Mouse (Mus musculus): ENCODE results near the gene Shc3. TPM values are rescaled to one million over a fixed set of nuclear protein-coding genes. Genes with fewer than 3 reads are reported as not detected.
A peak's percentile ranks its signal among the peaks of the same experiment; 100 is the strongest.

Shc3 gene
- polyA plus RNA-seq, 1 experiment from 2014 or later: 2.8 TPM

DNA sequence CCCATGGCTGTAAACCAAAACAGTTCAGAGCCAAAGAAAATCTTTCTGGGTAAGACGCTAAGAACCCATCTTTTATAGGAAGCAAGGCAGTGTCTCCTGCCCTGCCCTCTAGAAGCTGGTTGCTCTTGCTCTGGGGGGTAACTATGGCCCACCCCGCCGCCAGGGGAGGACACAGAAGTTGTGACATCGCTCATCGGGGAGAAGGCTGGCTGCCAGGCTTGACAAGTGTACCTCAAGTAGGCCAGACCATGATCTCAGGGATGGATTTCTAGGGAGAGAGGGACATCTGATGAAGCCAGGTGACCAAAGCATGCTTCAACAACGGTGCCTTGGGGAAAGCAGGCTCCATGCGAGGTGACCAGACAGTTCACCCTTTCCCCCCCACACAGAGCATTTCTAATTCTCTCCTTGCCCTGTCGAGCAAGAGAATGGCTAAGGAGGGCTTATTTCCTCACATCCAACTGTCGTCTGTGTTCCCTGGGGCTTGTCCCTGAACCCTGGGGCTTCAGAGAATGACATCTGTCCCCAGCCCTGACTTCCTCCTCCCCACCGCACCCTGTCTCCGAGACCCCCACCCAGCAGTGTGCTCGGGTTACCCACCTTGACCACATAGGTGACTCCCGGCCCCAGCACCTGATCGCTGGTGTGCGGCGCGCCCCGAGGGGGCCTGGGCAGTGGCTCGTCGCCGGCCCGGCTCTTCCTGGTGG is 2.7 kb downstream of the Shc3 start:
- DNase-seq (ENCODE audit: low spot score): peak; percentile 38
- Histone ChIP-seq H3K27ac (replicated peaks) (peak overlapping the region; percentile 80), H3K4me1 (peaks cover 61% of the 10 kb centered on the region), H3K27me3 (ENCODE audit: low read depth, poor library complexity, severe bottlenecking) (peaks cover 60% of the 10 kb centered on the region), H3K4me3 (peak overlapping the region; percentile 77), H3K36me3 (peaks cover 13% of the 10 kb centered on the region), H3K9me3 (replicated peaks) (no peaks in the 10 kb centered on the region)
- 6% methylated on average over 22 of the region's 22 CpGs for WGBS

DNA sequence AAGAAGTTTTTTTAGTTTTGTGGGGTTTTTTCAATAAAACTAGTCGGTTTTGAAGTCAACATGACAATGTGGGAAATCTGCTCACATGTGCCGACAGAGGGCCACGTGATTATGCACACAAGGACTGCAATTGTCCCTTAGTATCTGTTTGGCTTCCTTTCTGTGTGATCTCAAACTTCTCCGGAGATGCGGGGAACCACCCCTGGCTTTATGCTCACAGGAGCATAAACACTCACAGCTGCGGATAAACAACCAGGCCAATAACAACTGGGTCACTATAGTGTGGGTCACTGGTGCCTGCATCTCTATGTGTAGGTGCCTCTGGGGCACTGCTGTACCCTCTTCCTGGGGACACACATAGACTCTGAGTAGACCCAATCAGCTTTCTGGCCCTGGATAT is 4.5 kb downstream of the Shc3 start:
- WGBS: 81% methylated on average over 6 of the region's 6 CpGs
- no peak overlapping the region; the same call in 1 of the 2 replicates for H3K4me3 ChIP-seq
- H3K36me3 ChIP-seq: peaks cover 13% of the 10 kb centered on the region
- peaks cover 49% of the 10 kb centered on the region for H3K4me1 ChIP-seq
- DNase-seq (ENCODE audit: low spot score): no peak
- H3K27me3 ChIP-seq (ENCODE audit: low read depth, poor library complexity, severe bottlenecking): peaks cover 45% of the 10 kb centered on the region
- H3K9me3 ChIP-seq (replicated peaks): no peaks in the 10 kb centered on the region
- H3K27ac ChIP-seq (replicated peaks): no peak overlapping the region

DNA sequence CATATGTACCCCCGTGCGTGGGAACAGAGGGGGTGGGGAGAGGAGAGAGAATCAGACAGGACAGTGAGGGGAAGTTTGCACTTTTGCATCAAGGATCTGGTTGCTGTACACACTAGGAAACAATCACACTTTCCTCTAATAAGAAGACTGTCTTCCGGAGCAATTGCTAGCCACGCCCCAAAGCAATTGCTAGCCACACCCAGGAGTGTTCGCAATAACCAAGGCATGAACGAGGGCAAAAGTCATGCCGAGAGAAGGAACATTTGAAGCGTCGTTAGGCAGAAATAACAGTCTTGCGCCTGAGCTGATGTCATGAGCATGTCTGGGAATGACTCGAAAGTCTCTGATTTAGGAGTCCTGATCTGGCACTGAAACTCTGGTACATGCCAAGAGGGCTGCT is 15.9 kb downstream of the Shc3 start:
- 0 out of 2 replicates have a peak, but pooled peaks cover 2% of the 10 kb centered on the region for H3K36me3 ChIP-seq
- H3K27ac ChIP-seq (replicated peaks): no peak overlapping the region
- H3K27me3 ChIP-seq (ENCODE audit: low read depth, poor library complexity, severe bottlenecking): no peaks in the 10 kb centered on the region
- no peaks in the 10 kb centered on the region for H3K9me3 ChIP-seq (replicated peaks)
- DNase-seq (ENCODE audit: low spot score): no peak
- WGBS: 95% methylated on average over 11 of the region's 11 CpGs
- no peaks in the 10 kb centered on the region for H3K4me1 ChIP-seq
- H3K4me3 ChIP-seq: no peak overlapping the region

DNA sequence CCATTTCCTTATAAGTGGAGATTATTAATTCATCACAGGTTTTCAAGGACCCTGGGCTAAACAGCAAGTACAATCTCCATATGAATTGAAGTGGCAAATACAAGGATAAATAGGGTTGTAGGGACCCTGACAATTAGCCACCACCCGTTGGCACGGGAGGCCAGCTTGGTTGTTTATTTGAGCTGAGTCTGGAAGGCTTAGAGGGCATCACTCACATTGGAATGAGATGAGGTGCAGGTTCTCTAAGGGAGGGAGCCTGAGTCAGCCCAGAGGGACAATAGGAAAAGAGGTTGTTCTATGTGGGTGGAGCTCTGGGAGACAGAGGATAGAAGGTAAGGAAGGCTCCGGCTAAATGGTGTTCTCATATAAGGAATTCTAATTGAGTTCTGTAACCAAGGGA is 17.0 kb downstream of the Shc3 start:
- H3K27ac ChIP-seq (replicated peaks): no peak overlapping the region
- H3K4me3 ChIP-seq: no peak overlapping the region
- H3K4me1 ChIP-seq: no peaks in the 10 kb centered on the region
- H3K9me3 ChIP-seq (replicated peaks): no peaks in the 10 kb centered on the region
- H3K36me3 ChIP-seq: 0 out of 2 replicates have a peak, but pooled peaks cover 2% of the 10 kb centered on the region
- DNase-seq (ENCODE audit: low spot score): no peak
- 88% methylated on average over 3 of the region's 3 CpGs for WGBS
- no peaks in the 10 kb centered on the region for H3K27me3 ChIP-seq (ENCODE audit: low read depth, poor library complexity, severe bottlenecking)

DNA sequence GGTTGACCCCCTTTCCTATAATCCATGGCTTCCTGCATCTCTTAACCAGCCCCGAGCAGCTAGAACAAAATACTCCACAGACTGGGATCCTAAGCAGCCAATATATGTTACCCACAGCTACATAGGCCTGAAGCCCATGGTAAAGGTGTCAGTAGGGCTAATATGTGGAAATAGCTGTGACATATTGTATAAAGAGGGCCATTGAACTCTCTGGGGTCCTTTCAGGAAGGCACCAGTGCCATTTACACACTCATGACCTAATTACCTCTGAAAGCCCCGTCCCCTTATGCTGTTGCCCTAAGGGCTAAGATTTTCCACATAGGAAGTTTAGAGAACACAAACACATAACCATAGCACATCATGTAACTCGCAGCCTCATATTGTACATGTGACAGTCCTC is 17.4 kb downstream of the Shc3 start:
- H3K4me3 ChIP-seq: no peak overlapping the region
- H3K27me3 ChIP-seq (ENCODE audit: low read depth, poor library complexity, severe bottlenecking): no peaks in the 10 kb centered on the region
- 0 out of 2 replicates have a peak, but pooled peaks cover 2% of the 10 kb centered on the region for H3K36me3 ChIP-seq
- no peak overlapping the region for H3K27ac ChIP-seq (replicated peaks)
- H3K4me1 ChIP-seq: no peaks in the 10 kb centered on the region
- WGBS: 91% methylated on average over 3 of the region's 3 CpGs
- no peaks in the 10 kb centered on the region for H3K9me3 ChIP-seq (replicated peaks)
- no peak for DNase-seq (ENCODE audit: low spot score)

DNA sequence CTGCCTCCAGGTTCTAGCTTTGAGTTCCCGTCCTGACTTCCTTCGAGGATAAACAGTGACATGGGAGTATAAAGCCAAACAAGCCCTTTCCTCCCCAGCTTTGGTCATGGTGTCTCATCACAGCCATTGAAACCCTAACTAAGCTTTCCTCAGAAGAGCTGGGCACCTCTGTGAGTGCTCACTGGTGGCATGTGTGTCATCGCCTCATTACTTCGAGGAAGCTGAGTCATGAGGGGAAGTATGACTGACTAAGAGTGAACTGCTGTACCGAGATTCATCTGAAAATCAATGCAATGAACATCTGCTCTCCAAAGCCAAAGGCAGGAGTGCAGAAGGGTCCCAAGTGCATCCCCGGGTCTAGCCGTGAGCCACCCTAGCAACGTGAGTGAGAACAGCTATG is 29.4 kb downstream of the Shc3 start:
- no peaks in the 10 kb centered on the region; the same call in 1 of the 2 replicates for H3K9me3 ChIP-seq (replicated peaks)
- H3K27me3 ChIP-seq (ENCODE audit: low read depth, poor library complexity, severe bottlenecking): no peaks in the 10 kb centered on the region
- no peaks in the 10 kb centered on the region for H3K36me3 ChIP-seq
- no peak overlapping the region for H3K27ac ChIP-seq (replicated peaks)
- WGBS: 90% methylated on average over 8 of the region's 8 CpGs
- H3K4me3 ChIP-seq: no peak overlapping the region
- no peaks in the 10 kb centered on the region for H3K4me1 ChIP-seq
- DNase-seq (ENCODE audit: low spot score): no peak

DNA sequence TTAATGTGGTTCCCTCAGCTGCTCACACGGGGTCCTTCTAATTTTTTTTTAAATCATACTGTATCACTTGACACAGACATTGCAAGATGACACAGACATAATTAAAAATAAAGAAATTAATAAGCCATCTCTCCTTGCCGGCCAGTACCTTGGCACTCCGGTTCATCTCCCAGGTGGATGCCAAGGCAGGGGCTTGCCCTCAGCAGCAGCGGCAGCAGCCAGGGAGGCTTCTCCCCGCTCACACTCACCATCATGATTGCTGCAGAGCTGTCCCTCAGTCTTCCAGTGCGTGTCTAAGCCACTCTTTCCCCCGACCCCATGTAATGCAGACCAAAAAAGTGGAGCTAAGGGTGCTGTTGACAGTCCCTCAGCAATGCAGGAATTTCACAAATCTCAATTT is 33.9 kb downstream of the Shc3 start:
- no peak overlapping the region for H3K27ac ChIP-seq (replicated peaks)
- 88% methylated on average over 7 of the region's 7 CpGs for WGBS
- H3K27me3 ChIP-seq (ENCODE audit: low read depth, poor library complexity, severe bottlenecking): no peaks in the 10 kb centered on the region
- no peaks in the 10 kb centered on the region for H3K9me3 ChIP-seq (replicated peaks)
- H3K4me1 ChIP-seq: no peaks in the 10 kb centered on the region
- no peaks in the 10 kb centered on the region for H3K36me3 ChIP-seq
- H3K4me3 ChIP-seq: no peak overlapping the region
- no peak for DNase-seq (ENCODE audit: low spot score)

DNA sequence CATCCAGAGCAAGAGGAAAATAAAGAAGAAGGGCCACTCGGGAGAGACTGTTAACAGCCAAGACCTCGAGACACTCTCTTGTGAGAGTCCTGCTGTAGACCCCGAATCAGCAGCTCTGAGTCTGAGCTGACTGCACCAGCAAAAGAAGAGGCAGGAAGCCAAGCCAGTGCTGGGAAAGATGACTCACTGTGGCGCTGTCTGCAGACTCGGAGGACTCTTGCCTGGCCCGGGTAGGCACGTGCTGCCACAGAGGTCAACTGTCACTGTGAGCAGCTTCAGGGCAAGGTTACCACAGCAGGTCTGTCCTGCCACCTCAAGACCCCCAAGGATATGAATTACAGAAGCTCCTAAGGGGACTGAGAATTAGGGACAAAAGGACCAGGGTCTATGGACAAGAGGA is 42.7 kb downstream of the Shc3 start:
- 76% methylated on average over 7 of the region's 7 CpGs for WGBS
- Histone ChIP-seq H3K4me3 (no peak overlapping the region), H3K27ac (replicated peaks) (no peak overlapping the region), H3K36me3 (no peaks in the 10 kb centered on the region), H3K4me1 (no peaks in the 10 kb centered on the region), H3K9me3 (replicated peaks) (no peaks in the 10 kb centered on the region), H3K27me3 (ENCODE audit: low read depth, poor library complexity, severe bottlenecking) (no peaks in the 10 kb centered on the region)
- DNase-seq (ENCODE audit: low spot score): no peak

DNA sequence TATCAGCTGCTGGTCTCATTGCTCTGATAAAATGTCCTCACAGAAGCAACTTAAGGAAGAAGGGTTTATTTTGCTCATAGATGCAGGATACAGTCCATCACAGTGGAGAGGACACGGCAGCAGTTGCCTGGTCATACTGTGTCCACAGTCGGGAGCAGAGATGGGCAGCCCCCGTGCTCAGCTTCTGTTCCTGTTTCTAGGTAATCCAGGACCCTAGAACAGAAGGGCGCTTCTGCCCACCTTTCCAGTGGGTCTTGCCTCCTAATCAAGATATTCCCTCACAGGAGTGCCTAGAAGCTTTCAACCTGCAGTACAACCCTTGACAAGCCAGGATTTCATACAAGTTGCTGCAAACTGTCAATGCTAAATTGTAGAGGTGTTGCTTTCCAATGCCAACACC is 44.9 kb downstream of the Shc3 start:
- 92% methylated on average over 4 of the region's 4 CpGs for WGBS
- Histone ChIP-seq H3K27ac (replicated peaks) (no peak overlapping the region), H3K9me3 (replicated peaks) (no peaks in the 10 kb centered on the region), H3K4me1 (no peaks in the 10 kb centered on the region), H3K27me3 (ENCODE audit: low read depth, poor library complexity, severe bottlenecking) (no peaks in the 10 kb centered on the region), H3K36me3 (no peaks in the 10 kb centered on the region), H3K4me3 (no peak overlapping the region)
- DNase-seq (ENCODE audit: low spot score): no peak

DNA sequence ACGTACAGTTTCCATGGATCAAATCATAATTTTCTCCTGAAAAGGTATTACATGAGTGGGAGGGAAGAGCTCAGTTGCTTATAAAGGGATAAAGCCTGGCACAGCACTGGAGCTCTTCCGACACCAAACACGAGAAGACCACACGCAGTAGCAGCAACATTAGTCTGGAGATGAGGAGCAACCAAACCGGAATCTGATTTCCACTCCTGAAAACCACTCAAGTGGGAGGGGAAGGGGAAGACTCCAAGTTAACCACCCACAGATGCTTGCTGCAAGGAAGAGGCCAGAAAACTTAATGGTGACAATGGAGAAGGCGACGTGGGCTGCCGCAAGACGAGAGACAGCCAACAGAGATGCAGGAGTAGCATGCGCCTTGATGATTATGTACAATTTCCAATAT is 45.9 kb downstream of the Shc3 start:
- no peak overlapping the region for H3K4me3 ChIP-seq
- H3K4me1 ChIP-seq: no peaks in the 10 kb centered on the region
- WGBS: 95% methylated on average over 10 of the region's 10 CpGs
- DNase-seq (ENCODE audit: low spot score): no peak
- H3K27ac ChIP-seq (replicated peaks): no peak overlapping the region
- no peaks in the 10 kb centered on the region for H3K9me3 ChIP-seq (replicated peaks)
- no peaks in the 10 kb centered on the region for H3K36me3 ChIP-seq
- H3K27me3 ChIP-seq (ENCODE audit: low read depth, poor library complexity, severe bottlenecking): no peaks in the 10 kb centered on the region

DNA sequence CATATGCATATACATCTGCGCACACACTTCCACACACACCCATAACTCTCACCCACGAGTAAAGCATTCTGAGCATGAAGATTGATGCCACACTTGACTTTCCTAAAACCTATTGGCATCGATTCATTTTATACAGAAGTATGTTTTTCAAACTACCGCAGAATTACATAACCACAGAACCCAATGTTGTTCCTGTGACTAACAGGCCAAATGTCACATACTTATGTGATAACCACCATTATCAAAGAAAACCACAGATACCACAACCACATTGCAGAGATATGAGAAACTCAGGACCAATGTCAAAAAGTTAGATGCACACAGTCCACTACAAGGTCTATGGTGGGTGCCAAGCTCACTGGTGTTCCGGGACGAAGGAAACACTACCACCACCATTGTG is 50.3 kb downstream of the Shc3 start:
- Histone ChIP-seq H3K36me3 (no peaks in the 10 kb centered on the region), H3K27ac (replicated peaks) (no peak overlapping the region), H3K9me3 (replicated peaks) (no peaks in the 10 kb centered on the region), H3K27me3 (ENCODE audit: low read depth, poor library complexity, severe bottlenecking) (no peaks in the 10 kb centered on the region), H3K4me3 (no peak overlapping the region), H3K4me1 (no peaks in the 10 kb centered on the region)
- 89% methylated on average over 6 of the region's 6 CpGs for WGBS
- no peak for DNase-seq (ENCODE audit: low spot score)

DNA sequence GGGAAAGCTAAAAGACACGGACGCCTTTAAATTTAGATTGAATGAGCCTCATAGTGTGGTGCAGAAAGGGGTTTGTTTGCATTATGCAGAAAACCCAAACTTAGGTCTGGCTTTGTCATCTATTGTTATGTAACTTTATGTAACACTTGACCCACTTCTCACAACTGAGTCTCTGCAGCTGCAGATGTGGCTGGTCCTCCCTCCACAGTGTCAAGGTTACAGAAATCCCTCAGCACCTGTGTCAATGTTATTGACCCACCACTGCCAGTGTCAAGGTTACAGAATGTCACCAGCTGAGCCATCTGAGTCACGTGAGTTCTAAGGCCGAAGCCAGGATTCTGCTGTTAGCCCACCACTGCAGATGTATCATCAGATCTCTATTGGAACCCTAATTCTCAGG is 51.3 kb downstream of the Shc3 start:
- H3K27ac ChIP-seq (replicated peaks): no peak overlapping the region
- H3K36me3 ChIP-seq: no peaks in the 10 kb centered on the region
- WGBS: 88% methylated on average over 4 of the region's 4 CpGs
- no peaks in the 10 kb centered on the region for H3K27me3 ChIP-seq (ENCODE audit: low read depth, poor library complexity, severe bottlenecking)
- no peaks in the 10 kb centered on the region for H3K4me1 ChIP-seq
- DNase-seq (ENCODE audit: low spot score): no peak
- H3K9me3 ChIP-seq (replicated peaks): no peaks in the 10 kb centered on the region
- H3K4me3 ChIP-seq: no peak overlapping the region

DNA sequence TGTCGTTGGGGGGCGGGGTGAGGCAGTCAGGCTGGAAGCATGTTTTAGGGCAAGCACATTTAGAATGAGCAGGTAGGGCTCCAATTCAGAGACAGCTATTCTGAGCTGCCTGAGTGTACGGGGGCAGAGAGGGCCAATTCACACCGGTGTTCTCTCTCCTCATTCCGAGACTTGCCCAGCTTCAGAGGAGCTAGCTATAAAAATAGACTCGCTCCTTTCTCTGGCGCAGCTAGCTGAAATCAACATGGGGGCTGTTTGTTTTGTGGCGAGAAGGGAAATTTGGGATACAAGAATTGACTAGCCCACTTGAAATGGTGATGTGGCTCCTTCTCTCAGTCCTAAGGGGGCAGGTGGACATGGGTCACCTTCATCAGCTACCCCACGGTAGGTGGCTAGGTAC is 60.4 kb downstream of the Shc3 start:
- no peak overlapping the region for H3K4me3 ChIP-seq
- no peaks in the 10 kb centered on the region for H3K9me3 ChIP-seq (replicated peaks)
- H3K36me3 ChIP-seq: no peaks in the 10 kb centered on the region
- no peaks in the 10 kb centered on the region for H3K27me3 ChIP-seq (ENCODE audit: low read depth, poor library complexity, severe bottlenecking)
- no peak for DNase-seq (ENCODE audit: low spot score)
- no peak overlapping the region for H3K27ac ChIP-seq (replicated peaks)
- H3K4me1 ChIP-seq: no peaks in the 10 kb centered on the region
- WGBS: 90% methylated on average over 9 of the region's 9 CpGs

DNA sequence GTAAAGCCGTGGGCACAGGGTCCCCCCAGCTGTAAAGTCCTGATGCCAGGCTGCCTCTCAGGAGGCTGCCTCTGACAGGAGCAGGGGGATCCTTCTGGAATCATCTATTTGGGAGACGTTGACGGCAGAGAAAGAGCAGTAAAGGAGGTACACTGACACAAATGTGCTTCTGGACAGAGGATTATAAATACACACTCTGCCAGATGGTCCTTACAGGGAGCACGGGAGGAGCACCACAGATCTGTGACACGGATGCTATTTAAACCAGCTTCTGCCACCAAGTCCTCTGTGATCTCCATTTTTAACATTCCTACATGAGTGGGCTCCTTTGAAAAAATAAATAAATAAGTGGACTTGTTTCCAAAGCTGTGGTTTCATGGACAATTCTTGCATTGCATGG is 63.5 kb downstream of the Shc3 start:
- Histone ChIP-seq H3K27ac (replicated peaks) (no peak overlapping the region), H3K9me3 (replicated peaks) (no peaks in the 10 kb centered on the region), H3K4me1 (no peaks in the 10 kb centered on the region), H3K36me3 (no peaks in the 10 kb centered on the region), H3K4me3 (no peak overlapping the region), H3K27me3 (ENCODE audit: low read depth, poor library complexity, severe bottlenecking) (no peaks in the 10 kb centered on the region)
- WGBS: 84% methylated on average over 5 of the region's 5 CpGs
- DNase-seq (ENCODE audit: low spot score): no peak
